Mouse (Mus musculus) spleen, adult 2 months (tissue): ENCODE data around the gene Hivep1. TPM values are rescaled to one million over a fixed set of nuclear protein-coding genes. Genes with fewer than 3 reads are reported as not detected.
A peak's percentile ranks its signal among the peaks of the same experiment; 100 is the strongest.

Experiments used
- DNase-seq, 2 experiments: peaks; one replicate each; pipeline versions ENCODE4 v3.0.0 to v3.0.0-alpha.2; 2012 to 2021; ENCODE audit warnings: low spot score in 2 of 2, low read depth in 1 of 2
- H3K27ac ChIP-seq: fragments of 200-500 bp; 2 replicates; pipeline ENCODE4 v1.5.1; 2012; ENCODE audit warnings: low read length, inconsistent platforms; ENCODE audit not compliant: insufficient read depth
- H3K27me3 ChIP-seq: fragments of 200-500 bp; 2 replicates; pipeline ENCODE4 v1.6.1; 2012; ENCODE audit warnings: mild to moderate bottlenecking, moderate library complexity, low read length, inconsistent platforms; ENCODE audit not compliant: control insufficient read depth, insufficient read depth
- H3K36me3 ChIP-seq: fragments of 200-500 bp; 2 replicates; pipeline ENCODE4 v1.6.1; 2012; ENCODE audit warnings: mild to moderate bottlenecking, low read length, inconsistent platforms; ENCODE audit not compliant: control insufficient read depth, insufficient read depth
- H3K4me1 ChIP-seq: fragments of 200-500 bp; 2 replicates; pipeline ENCODE4 v1.6.1; 2011; ENCODE audit warnings: inconsistent platforms; ENCODE audit not compliant: control insufficient read depth, insufficient read depth, insufficient read length
- H3K4me3 ChIP-seq: fragments of 200-500 bp; 2 replicates; pipeline ENCODE4 v1.5.1; 2011; ENCODE audit warnings: mild to moderate bottlenecking, inconsistent platforms; ENCODE audit not compliant: insufficient read depth, insufficient read length; ENCODE audit errors: extremely low read depth
- CTCF ChIP-seq: fragments of 200-500 bp; IDR thresholded peaks from 2 replicates; pipeline ENCODE4 v1.5.1; 2011; ENCODE audit warnings: mild to moderate bottlenecking, inconsistent platforms; ENCODE audit not compliant: insufficient read depth, insufficient read length, insufficient replicate concordance; ENCODE audit errors: extremely low read depth
- POLR2A ChIP-seq: fragments of 200-500 bp; IDR thresholded peaks from 2 replicates; pipeline ENCODE4 v1.6.1; 2011; ENCODE audit warnings: low read depth, low read length, inconsistent platforms
- WGBS: fragments of 180-500 bp; shearing (Covaris S2); methylation state at CpG from one replicate; pipeline ENCODE4 v1.1.7; 2018; 5-methylcytosine and 5-hydroxymethylcytosine counted together
- polyA plus RNA-seq: library from polyadenylated mRNA; depleted of rRNA; stranded (reverse); fragments of >200 nt; gene quantifications from 2 replicates; pipeline ENCODE4 v1.2.3, GENCODE M21; 2012

Gene Hivep1
- polyA plus RNA-seq, 1 experiment = 22.5 TPM

DNA sequence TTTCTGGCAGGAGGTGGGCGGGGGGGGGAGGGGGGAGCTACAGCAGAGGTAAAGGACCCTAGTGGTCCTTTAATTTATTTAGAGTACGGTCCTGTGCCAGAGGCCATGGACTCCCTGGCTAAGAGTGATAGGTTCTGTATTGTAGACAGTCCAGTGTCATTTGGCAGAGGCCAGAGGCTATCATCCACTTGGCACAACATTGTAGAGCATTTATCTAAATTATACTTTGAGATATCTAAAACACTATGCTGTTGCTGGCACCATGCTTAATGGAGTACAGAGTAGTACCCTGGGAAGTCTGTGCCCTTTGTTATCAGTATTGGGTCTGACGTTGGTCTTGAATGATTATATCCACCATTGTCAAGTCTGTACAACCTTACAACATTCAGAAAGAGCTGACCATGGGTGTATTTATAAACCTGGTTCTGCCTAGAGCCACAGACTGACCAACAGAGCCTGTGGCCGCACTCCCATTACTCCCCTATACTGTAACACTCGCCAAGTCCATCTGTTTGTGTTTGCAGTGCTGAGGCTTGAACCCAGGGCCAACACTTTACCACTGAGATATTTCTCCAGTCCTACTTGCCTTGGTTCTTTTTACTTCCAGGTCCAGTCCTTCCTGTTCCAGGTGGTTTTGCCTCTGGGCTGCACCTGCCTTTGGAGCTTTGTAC, 69.4 kb downstream of the Hivep1 start:
- TF ChIP-seq POLR2A (no peak), CTCF (no peak)
- Histone ChIP-seq H3K4me3 (no peak overlapping the region), H3K27me3 (no peaks in the 10 kb centered on the region), H3K27ac (no peak overlapping the region), H3K36me3 (peaks cover 4% of the 10 kb centered on the region; the same call in 1 of the 2 replicates), H3K4me1 (no peaks in the 10 kb centered on the region; the same call in 1 of the 2 replicates)
- WGBS = 89% methylated on average over 5 of the region's 5 CpGs
- DNase-seq = no peak

DNA sequence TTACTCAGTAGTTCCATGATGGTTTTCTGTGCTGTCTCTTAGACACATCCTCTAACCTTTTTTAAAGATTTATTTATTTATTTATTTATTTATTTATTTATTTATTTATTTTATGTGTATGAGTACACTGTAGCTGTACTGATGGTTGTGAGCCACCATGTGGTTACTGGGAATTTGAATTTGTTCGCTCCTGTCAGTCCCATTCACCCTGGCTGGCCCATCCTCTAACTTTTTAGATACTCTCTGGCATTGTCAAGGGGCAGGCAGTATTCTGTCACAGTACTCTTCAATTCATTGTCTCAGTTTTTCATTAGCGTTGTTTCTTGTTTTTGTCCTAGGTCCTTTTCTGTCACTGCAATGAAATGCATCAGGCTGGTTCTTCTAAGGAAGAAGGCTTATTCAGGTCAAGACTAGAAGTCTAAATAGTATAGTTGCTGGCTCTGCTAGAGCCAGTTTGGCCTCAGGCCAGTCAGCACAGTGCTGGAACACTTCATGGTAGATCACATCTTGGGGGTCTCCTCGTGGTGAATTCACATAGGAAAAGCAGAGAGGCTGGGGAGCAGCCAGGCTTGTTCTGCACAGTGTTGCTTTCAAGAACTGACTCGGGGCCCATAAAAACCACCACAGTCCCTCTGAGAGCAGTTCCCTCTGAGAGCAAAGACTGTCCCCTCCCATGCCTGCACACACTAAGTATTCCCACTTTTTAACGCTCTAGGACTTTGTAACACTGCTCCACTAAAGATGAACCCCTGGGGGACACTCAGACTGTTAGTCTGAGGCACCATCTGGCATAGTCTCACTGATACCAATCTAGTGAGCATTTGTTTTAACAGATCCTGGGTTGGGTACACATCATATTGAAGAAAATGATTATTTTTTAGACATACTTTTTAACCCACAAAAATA, 70.2 kb downstream of the Hivep1 start:
- 76% methylated on average over 5 of the region's 5 CpGs for WGBS
- peaks cover 4% of the 10 kb centered on the region; the same call in 1 of the 2 replicates for H3K36me3 ChIP-seq
- no peak for DNase-seq
- H3K27me3 ChIP-seq = no peaks in the 10 kb centered on the region
- no peak overlapping the region for H3K27ac ChIP-seq
- TF ChIP-seq CTCF = no peak
- TF ChIP-seq POLR2A = no peak
- H3K4me1 ChIP-seq = no peaks in the 10 kb centered on the region; the same call in 1 of the 2 replicates
- H3K4me3 ChIP-seq = no peak overlapping the region

DNA sequence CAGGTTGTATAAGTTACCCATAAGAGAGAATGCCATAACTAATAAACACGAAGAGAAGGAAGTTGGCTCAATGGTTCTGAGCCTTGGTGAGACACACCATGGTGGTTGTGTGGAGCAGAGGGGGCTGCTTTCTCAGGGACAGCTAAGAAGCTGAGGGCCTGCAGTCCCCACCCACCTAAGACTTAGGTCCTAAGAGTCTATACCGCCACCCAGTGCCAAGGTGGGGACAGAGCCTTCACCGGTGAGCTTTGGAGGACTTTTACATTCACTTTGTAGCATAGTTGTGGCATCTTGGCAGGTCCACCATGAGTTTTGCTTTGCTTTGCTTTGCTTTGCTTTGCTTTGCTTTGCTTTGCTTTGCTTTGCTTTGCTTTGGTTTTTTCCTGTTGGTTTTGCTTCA, 92.8 kb downstream of the Hivep1 start:
- no peak overlapping the region for H3K4me3 ChIP-seq
- H3K27me3 ChIP-seq = no peaks in the 10 kb centered on the region
- DNase-seq = peak in 1 of 2 experiments; percentile 17
- no peak overlapping the region for H3K27ac ChIP-seq
- peaks cover 2% of the 10 kb centered on the region; the same call in 1 of the 2 replicates for H3K4me1 ChIP-seq
- peak; percentile 29; the same call in 1 of the 2 replicates for TF ChIP-seq CTCF
- no peak for TF ChIP-seq POLR2A
- peaks cover under 1% of the 10 kb centered on the region; the same call in 1 of the 2 replicates for H3K36me3 ChIP-seq
- 63% methylated on average over 3 of the region's 3 CpGs for whole genome bisulfite sequencing

DNA sequence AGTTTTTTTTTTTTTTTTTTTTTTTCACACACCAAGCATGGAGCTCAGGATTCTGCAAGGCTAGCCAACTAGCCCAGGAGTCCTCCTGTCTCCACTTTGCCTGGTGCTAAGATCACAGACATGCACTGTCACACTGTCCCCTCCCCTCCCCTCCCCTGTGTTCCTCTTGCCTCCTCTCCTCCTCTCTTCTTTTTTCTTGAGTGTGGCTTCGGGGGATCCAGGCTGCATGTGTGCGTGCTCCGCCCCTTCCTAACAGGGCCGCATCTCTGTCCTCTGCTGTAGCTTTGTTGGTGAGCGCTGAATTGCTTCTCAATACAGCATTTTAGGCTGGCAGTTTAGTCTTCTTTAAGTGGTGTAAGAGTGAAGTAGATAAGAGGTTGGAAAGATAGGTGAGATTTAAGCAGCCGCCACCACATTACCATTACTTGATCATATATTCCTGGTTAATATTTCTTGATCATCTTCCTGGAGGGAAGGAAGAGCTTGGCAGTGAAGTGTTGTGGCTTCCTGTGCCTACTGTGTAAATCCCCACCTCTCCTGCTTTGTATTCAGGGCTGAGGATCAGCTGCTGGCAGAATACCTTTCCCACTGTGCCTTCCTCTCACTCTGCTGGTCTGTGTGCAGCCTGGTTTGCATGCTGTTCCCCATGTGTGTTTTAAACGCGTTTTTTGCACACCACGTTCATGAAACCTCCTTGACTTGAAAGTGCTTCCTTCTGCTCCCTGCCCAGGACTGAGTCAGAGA, 97.7 kb downstream of the Hivep1 start:
- peaks cover 2% of the 10 kb centered on the region; the same call in 1 of the 2 replicates for H3K36me3 ChIP-seq
- H3K27me3 ChIP-seq = no peaks in the 10 kb centered on the region
- H3K4me1 ChIP-seq = peaks cover 5% of the 10 kb centered on the region; the same call in 1 of the 2 replicates
- TF ChIP-seq CTCF = no peak
- no peak for TF ChIP-seq POLR2A
- no peak for DNase-seq
- no peak overlapping the region for H3K4me3 ChIP-seq
- WGBS = 39% methylated on average over 9 of the region's 9 CpGs
- H3K27ac ChIP-seq = no peak overlapping the region

DNA sequence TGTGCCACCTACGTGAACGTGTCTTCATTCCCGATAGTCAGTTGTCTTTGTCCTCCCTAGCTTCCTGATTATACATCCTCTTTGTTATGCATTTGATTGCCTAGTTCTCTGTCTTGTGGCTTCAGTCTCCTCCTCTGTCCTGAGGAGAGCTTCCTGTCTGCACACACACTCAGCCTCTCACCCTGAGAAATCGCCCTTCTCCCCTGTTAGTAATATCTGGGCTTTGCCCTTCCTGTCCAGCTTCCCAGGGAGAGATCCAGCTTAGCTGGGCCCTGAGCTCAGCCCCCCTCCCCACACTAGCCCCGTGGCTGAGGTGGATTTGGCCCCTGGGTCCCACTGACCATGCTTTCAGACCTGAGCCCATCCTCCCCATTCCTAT, 98.2 kb downstream of the Hivep1 start:
- H3K27me3 ChIP-seq = no peaks in the 10 kb centered on the region
- 24% methylated on average over 5 of the region's 5 CpGs for WGBS
- TF ChIP-seq POLR2A = no peak
- peaks cover 7% of the 10 kb centered on the region for H3K36me3 ChIP-seq
- DNase-seq = no peak
- peaks cover 5% of the 10 kb centered on the region; the same call in 1 of the 2 replicates for H3K4me1 ChIP-seq
- H3K27ac ChIP-seq = no peak overlapping the region
- no peak overlapping the region for H3K4me3 ChIP-seq

DNA sequence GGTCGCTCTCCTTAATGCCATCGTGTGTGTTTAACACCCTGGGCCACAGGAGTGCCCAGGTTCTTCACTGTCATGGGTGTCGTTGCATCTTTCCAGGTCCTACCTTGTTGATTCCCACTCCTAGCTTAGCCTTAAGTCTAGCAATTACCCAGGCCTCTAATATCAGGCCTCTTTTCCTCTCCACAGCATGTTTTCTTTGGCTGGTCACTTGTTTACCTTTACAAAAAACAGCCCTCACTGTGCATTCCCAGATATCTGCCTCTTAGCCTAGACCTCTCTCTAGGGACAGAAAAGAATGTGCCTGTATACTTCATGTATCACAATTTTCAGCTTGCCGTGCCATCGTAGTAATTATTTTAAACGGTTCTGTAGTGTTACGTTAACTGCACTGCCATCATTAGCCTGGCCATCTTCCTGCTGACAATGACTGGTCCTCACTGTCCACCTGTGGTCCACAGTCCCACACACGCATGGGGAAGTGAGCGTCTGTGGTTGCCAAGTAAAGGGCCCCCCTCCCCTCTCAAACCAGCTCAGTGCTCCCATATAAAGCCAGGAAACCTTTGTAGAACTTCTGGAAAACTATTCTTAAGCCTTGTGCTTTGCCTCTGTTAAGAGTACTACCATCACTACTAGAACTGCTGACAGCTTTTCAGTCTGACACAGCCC, 98.8 kb downstream of the Hivep1 start:
- H3K4me3 ChIP-seq = no peak overlapping the region
- no peaks in the 10 kb centered on the region for H3K27me3 ChIP-seq
- TF ChIP-seq CTCF (no peak), POLR2A (no peak)
- H3K4me1 ChIP-seq = peaks cover 5% of the 10 kb centered on the region; the same call in 1 of the 2 replicates
- 90% methylated on average over 9 of the region's 9 CpGs for WGBS
- H3K27ac ChIP-seq = no peak overlapping the region
- H3K36me3 ChIP-seq = peaks cover 11% of the 10 kb centered on the region
- DNase-seq = no peak
